Mouse (Mus musculus) forebrain, postnatal 0 days (tissue): ENCODE measurements around the gene Nmnat3. TPM values are rescaled to one million over a fixed set of nuclear protein-coding genes. Genes with fewer than 3 reads are reported as not detected.

ENCODE experiments used
- ATAC-seq: fragments of 200-750 bp; cut with Nextera tagmentation; 2 replicates; pipeline ENCODE4 v1.8.0; 2017; ENCODE audit warnings: mild to moderate bottlenecking, moderate library complexity
- DNase-seq: peaks from one replicate; pipeline ENCODE4 v3.0.0-alpha.2; 2015
- H3K27ac ChIP-seq: fragments of 300-500 bp; sonication (generic); 2 replicates; pipeline ENCODE4 v1.5.1; 2014; ENCODE audit warnings: low read depth, mild to moderate bottlenecking, antibody characterized with exemption, low read length, moderate library complexity, mixed read lengths
- H3K27me3 ChIP-seq: fragments of 300-500 bp; sonication (generic); 2 replicates; pipeline ENCODE4 v1.6.1; 2014; ENCODE audit warnings: mild to moderate bottlenecking, low read length, mixed read lengths; ENCODE audit not compliant: insufficient read depth
- H3K36me3 ChIP-seq: fragments of 300-500 bp; sonication (generic); 2 replicates; pipeline ENCODE4 v1.6.1; 2014; ENCODE audit warnings: mild to moderate bottlenecking, moderate library complexity; ENCODE audit not compliant: insufficient read depth
- H3K4me1 ChIP-seq: fragments of 300-500 bp; sonication (generic); 2 replicates; pipeline ENCODE4 v1.6.1; 2014; ENCODE audit warnings: antibody characterized with exemption; ENCODE audit not compliant: insufficient read depth
- H3K4me2 ChIP-seq: fragments of 300-500 bp; sonication (generic); 2 replicates; pipeline ENCODE4 v1.6.1; 2014; ENCODE audit warnings: low read depth, mild to moderate bottlenecking, moderate library complexity
- H3K4me3 ChIP-seq: fragments of 300-500 bp; sonication (generic); 2 replicates; pipeline ENCODE4 v1.5.1; 2014; ENCODE audit warnings: low read depth, low read length, mixed read lengths
- H3K9ac ChIP-seq: fragments of 300-500 bp; sonication (generic); 2 replicates; pipeline ENCODE4 v1.6.1; 2014; ENCODE audit warnings: mild to moderate bottlenecking
- H3K9me3 ChIP-seq: fragments of 300-500 bp; sonication (generic); 2 replicates; pipeline ENCODE4 v1.6.1; 2016; ENCODE audit warnings: low read length
- CTCF ChIP-seq: sonication (generic); IDR thresholded peaks from 2 replicates; pipeline ENCODE4 v1.5.1; 2016; ENCODE audit warnings: antibody characterized with exemption, control low read depth, low read depth
- WGBS: fragments of 180-500 bp; shearing (Covaris S2); extraction: QIAGEN DNeasy Blood & Tissue Kit; methylation state at CpG from one replicate; pipeline ENCODE4 v1.1.7; 2014; 5-methylcytosine and 5-hydroxymethylcytosine counted together
- polyA plus RNA-seq: library from polyadenylated mRNA; unstranded; fragments of >200 nt; fragmentation: Nextera tagmentation; extraction: Ambion mirVana; gene quantifications from 2 replicates; pipeline ENCODE4 v1.2.1, GENCODE M21; 2015
- total RNA-seq: library from RNA; depleted of rRNA; stranded (reverse); fragments of >200 nt; gene quantifications from 2 replicates; pipeline ENCODE4 v1.2.3, GENCODE M21; 2014

Gene Nmnat3
- total and polyA plus RNA-seq, 2 experiments from 2014 or later, result 1.7 to 4.0 TPM

GRCm38 (mm10) chr9:98320785-98321184, 33.5 kb downstream of the Nmnat3 start:
- ATAC-seq, result no peak

GRCm38 (mm10) chr9:98326088-98326487, 38.9 kb downstream of the Nmnat3 start:
- no peak for TF ChIP-seq CTCF
- ATAC-seq (no peak), DNase-seq (no peak)
- Histone ChIP-seq H3K36me3 (no peaks in the 10 kb centered on the region), H3K4me3 (no peak overlapping the region), H3K27me3 (no peaks in the 10 kb centered on the region), H3K4me2 (no peak overlapping the region), H3K9ac (no peak overlapping the region), H3K4me1 (0 out of 2 replicates have a peak, but pooled peaks cover 8% of the 10 kb centered on the region), H3K27ac (no peak overlapping the region), H3K9me3 (0 out of 2 replicates have a peak, but pooled peaks cover 7% of the 10 kb centered on the region)
- 71% methylated on average over 1 of the region's 1 CpGs for WGBS

More at GRCm38 (mm10) chr9:98320785-98321184, 33.5 kb downstream of the Nmnat3 start:
- DNase-seq, result no peak
- Histone ChIP-seq H3K4me3 (no peak overlapping the region), H3K4me1 (no peaks in the 10 kb centered on the region), H3K36me3 (no peaks in the 10 kb centered on the region), H3K4me2 (no peak overlapping the region), H3K27me3 (no peaks in the 10 kb centered on the region), H3K9ac (no peak overlapping the region), H3K27ac (no peak overlapping the region), H3K9me3 (0 out of 2 replicates have a peak, but pooled peaks cover 7% of the 10 kb centered on the region)
- no peak for TF ChIP-seq CTCF
- WGBS, result 75% methylated on average over 3 of the region's 3 CpGs

DNA sequence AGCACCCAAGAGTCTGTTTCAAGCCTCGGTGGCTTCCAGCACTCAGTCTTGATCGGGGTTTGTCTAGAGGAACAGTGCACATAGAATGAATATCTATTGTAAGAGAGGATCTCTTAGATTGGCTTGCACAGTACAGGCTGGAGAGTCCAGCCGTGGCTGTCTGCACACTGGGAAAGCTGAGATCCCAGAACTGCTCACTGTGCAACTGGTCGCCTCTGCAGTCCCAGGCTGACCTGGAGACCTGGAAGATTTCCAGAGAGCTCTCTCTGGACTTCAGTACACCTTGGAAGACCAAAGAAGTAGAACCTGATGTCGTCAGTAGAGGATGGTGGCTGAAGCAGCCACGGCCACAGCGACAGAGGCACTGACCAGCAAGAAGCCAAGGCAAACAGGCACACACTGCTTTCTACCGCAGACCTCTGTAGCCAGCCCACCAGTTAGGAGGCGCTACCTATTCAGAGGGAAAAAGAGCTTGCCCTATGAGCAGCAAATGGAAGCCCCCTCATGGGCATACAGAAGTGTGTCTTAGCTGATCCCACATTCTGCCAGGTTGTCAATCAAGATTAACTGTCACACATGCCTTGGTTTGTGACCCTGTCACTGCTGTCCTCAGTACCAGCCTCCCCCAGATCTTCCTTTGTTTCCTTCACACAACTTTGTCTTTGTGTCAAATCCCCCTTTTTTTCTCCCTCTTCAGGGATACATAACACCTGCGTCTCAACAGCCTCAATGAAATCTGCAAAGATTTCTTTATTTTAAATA, 41.4 kb downstream of the Nmnat3 start:
- Histone ChIP-seq H3K4me2 (no peak overlapping the region), H3K27me3 (no peaks in the 10 kb centered on the region), H3K9ac (no peak overlapping the region), H3K4me1 (0 out of 2 replicates have a peak, but pooled peaks cover 8% of the 10 kb centered on the region), H3K27ac (no peak overlapping the region), H3K9me3 (no peaks in the 10 kb centered on the region), H3K36me3 (no peaks in the 10 kb centered on the region), H3K4me3 (no peak overlapping the region)
- WGBS, result 53% methylated on average over 10 of the region's 10 CpGs
- TF ChIP-seq CTCF, result no peak
- ATAC-seq (no peak), DNase-seq (no peak)

GRCm38 (mm10) chr9:98329274-98330105, 42.3 kb downstream of the Nmnat3 start:
- ATAC-seq (peak; percentile 83), DNase-seq (peak; percentile 78)
- TF ChIP-seq CTCF, result no peak
- Histone ChIP-seq H3K4me3 (no peak overlapping the region), H3K27ac (no peak overlapping the region), H3K9ac (no peak overlapping the region), H3K4me1 (0 out of 2 replicates have a peak, but pooled peaks cover 8% of the 10 kb centered on the region), H3K9me3 (no peaks in the 10 kb centered on the region), H3K36me3 (no peaks in the 10 kb centered on the region), H3K27me3 (no peaks in the 10 kb centered on the region), H3K4me2 (peak overlapping the region; percentile 23)
- 19% methylated on average over 20 of the region's 20 CpGs for WGBS

GRCm38 (mm10) chr9:98333219-98333754, 46.1 kb downstream of the Nmnat3 start:
- ATAC-seq, result no peak
- H3K27me3 ChIP-seq, result no peaks in the 10 kb centered on the region
- no peak for DNase-seq
- H3K27ac ChIP-seq, result no peak overlapping the region
- H3K4me2 ChIP-seq, result no peak overlapping the region
- no peak overlapping the region for H3K9ac ChIP-seq
- no peak for TF ChIP-seq CTCF
- no peaks in the 10 kb centered on the region for H3K36me3 ChIP-seq
- 0 out of 2 replicates have a peak, but pooled peaks cover 8% of the 10 kb centered on the region for H3K4me1 ChIP-seq
- H3K9me3 ChIP-seq, result no peaks in the 10 kb centered on the region
- 87% methylated on average over 3 of the region's 3 CpGs for WGBS
- no peak overlapping the region for H3K4me3 ChIP-seq

DNA sequence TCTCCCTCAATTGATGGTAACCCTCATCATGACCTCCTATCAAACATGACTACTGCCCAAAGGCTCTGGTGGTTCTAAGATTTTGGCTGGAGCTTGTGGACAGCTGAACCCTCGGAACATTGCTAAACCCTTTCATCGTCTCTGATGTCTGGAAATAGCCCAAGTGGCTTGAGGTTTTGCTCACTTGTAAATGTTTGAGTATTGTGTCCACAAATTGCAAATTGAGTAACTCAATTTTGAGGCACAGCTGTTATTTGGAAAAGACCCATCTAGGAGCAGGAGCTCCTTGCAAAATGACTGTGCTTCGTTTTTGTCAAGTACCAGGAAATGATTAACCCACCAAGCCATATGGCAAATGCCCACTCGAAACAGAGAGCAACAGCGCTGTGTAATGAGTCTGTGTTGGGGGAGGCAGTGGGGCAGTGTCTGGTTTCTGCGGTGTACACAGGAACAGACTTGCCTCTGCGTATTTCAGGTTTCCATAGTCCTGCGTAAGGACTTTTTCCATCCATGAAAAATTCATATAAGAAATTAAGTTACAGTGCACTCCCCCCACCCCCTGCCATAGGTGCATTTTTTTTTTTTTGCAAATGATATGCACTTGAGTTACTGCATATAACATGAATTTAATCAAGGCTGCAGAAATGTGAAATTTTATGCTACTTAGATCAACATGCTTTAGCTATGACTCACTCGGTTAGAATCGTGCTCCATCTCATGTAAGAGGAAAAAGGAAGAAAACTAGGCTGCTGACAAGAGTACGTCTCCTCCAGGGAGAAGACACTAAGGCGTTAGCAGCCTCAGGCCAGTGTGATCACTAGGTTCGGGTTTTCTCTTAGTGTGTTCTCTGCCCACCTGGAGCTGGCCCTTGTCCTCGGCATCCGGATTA, 50.9 kb downstream of the Nmnat3 start:
- H3K36me3 ChIP-seq, result no peaks in the 10 kb centered on the region
- WGBS, result 67% methylated on average over 15 of the region's 15 CpGs
- no peak overlapping the region for H3K4me2 ChIP-seq
- H3K9ac ChIP-seq, result no peak overlapping the region
- no peaks in the 10 kb centered on the region for H3K4me1 ChIP-seq
- H3K27ac ChIP-seq, result no peak overlapping the region
- H3K4me3 ChIP-seq, result no peak overlapping the region
- ATAC-seq (no peak), DNase-seq (no peak)
- H3K9me3 ChIP-seq, result no peaks in the 10 kb centered on the region
- H3K27me3 ChIP-seq, result no peaks in the 10 kb centered on the region
- no peak for TF ChIP-seq CTCF
